Mouse (Mus musculus) hindbrain, embryonic 15.5 days (tissue): Measurements from ENCODE around the gene Hoxd1. TPM values are rescaled to one million over a fixed set of nuclear protein-coding genes. Genes with fewer than 3 reads are reported as not detected.
A peak's percentile ranks its signal among the peaks of the same experiment; 100 is the strongest.

ENCODE experiments used
- ATAC-seq: fragments of 200-750 bp; cut with Nextera tagmentation; 2 replicates; pipeline ENCODE4 v1.8.0; 2017; ENCODE audit warnings: low read depth, moderate number of reproducible peaks, moderate TSS enrichment; ENCODE audit not compliant: low FRiP score
- H3K27ac ChIP-seq: fragments of 300-500 bp; sonication (generic); replicated peaks from 2 replicates; pipeline ENCODE4 v1.5.1; 2015; ENCODE audit warnings: mild to moderate bottlenecking, inconsistent platforms
- H3K27me3 ChIP-seq: fragments of 300-500 bp; sonication (generic); 2 replicates; pipeline ENCODE4 v1.6.1; 2015; ENCODE audit warnings: control low read depth, inconsistent platforms
- H3K36me3 ChIP-seq: fragments of 300-500 bp; sonication (generic); 2 replicates; pipeline ENCODE4 v1.6.1; 2015; ENCODE audit warnings: control low read depth, inconsistent platforms
- H3K4me1 ChIP-seq: fragments of 300-500 bp; sonication (generic); replicated peaks from 2 replicates; pipeline ENCODE4 v1.6.1; 2015; ENCODE audit warnings: control low read depth, inconsistent platforms
- H3K4me2 ChIP-seq: fragments of 300-500 bp; sonication (generic); 2 replicates; pipeline ENCODE4 v1.6.1; 2015; ENCODE audit warnings: moderate library complexity, mild to moderate bottlenecking, inconsistent platforms
- H3K4me3 ChIP-seq: fragments of 300-500 bp; sonication (generic); 2 replicates; pipeline ENCODE4 v1.5.1; 2015; ENCODE audit warnings: mild to moderate bottlenecking, inconsistent platforms
- H3K9ac ChIP-seq: fragments of 300-500 bp; sonication (generic); 2 replicates; pipeline ENCODE4 v1.6.1; 2015; ENCODE audit warnings: inconsistent platforms
- H3K9me3 ChIP-seq: fragments of 300-500 bp; sonication (generic); 2 replicates; pipeline ENCODE4 v1.6.1; 2016; ENCODE audit warnings: control low read depth, inconsistent platforms
- WGBS: fragments of 180-500 bp; shearing (Covaris S2); methylation state at CpG from one replicate; pipeline ENCODE4 v1.1.7; 2015; 5-methylcytosine and 5-hydroxymethylcytosine counted together
- polyA plus RNA-seq: library from polyadenylated mRNA; unstranded; fragments of >200 nt; fragmentation: Nextera tagmentation; extraction: Ambion mirVana; gene quantifications from 2 replicates; pipeline ENCODE4 v1.2.1, GENCODE M21; 2015

The Hoxd1 gene
- polyA plus RNA-seq: 1.2 and 2.4 TPM in 2 replicates

DNA sequence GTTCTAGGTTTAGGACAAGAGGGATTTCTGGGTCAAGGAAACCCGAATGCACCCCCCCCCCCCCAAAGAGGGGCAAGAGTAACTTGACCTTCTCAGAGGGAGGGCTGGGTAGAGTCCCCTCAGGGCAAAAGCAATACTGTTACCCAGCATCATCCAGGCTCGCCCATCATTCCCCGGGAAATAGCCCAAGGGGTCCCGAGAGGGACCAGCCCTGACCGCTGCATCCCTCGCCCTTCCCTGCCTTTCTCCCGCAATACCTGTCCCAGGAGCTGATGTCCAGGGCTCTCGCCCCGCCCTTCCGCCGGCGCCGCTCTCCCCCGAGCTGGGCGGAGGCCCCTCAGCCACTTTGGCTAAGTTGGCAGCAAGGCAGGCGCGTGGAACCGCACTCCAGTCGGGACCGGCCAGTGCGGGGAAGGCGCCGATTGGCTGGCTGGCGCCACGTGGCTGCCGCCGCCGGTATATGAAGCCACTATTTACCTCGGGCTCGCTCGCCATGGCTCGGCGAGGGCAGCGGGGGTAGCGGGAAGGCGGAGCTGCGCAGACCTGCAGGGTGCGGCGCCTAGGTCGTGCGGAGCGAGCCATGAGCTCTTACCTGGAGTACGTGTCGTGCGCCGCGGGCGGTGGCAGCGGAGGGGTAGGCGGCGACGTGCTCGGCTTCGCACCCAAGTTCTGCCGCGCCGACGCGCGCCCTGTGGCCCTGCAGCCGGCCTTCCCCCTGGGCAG, at the start of gene Hoxd1:
Gene Hoxd1 (plus strand): TSS at position 459 of the 723 bp plus-strand sequence.
- Histone ChIP-seq H3K27ac (no peak within 1 kb of the TSS), H3K4me2 (peak within 1 kb of the TSS; percentile 96), H3K27me3 (peaks cover 73% of the 10 kb centered on the region), H3K36me3 (no peaks in the 10 kb centered on the region), H3K9me3 (no peaks in the 10 kb centered on the region), H3K9ac (peak within 1 kb of the TSS; percentile 16), H3K4me3 (peak within 1 kb of the TSS; percentile 52), H3K4me1 (peaks cover 18% of the 10 kb centered on the region)
- ATAC-seq: peak; percentile 75
- WGBS: under 1% methylated on average over 58 of the region's 61 CpGs

DNA sequence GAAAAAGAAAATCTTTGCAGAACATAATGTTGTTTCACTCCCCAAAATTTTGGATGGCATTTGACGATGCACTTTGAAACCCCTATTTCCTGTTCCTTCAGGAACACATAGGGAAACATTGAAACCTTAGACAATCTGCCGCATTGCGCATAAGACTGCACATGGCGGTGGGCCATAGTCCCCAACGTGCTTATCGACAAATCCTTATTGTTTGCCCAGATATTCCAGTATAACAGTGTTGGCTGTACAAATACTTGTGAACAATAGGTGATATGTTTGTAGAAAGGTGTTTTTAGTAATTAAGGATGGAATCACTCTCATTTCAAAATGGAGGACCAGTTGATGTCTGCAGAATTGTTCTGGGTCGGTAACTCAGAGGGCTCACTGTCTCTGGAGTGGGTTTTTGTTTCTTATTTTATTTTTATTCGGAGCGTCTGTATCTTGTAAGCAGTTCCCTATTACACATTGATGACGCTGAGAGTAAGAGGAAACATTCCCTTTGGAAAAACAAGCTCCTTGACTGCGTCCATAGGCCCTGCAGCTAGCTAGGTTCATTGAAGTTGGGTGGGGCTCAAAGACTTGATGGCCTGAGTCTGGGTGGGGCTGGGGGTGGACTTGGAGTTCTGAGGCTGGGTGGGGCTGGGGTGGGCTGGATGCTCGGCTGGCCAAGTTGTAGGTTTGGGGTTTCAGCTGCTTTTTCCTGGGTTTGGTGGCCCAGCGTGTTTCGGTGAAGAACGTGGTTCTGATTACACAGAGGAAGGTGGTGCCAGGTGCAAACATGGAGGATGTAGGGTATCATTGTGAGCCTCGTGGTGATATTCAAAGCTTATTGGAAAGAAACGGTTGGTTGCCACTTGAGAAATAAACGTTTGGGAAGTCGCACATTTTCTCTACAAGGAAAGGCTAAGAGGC, 49.3 kb upstream of the Hoxd1 start:
- H3K27me3 ChIP-seq: peaks cover 81% of the 10 kb centered on the region
- no peak for ATAC-seq
- H3K36me3 ChIP-seq: no peaks in the 10 kb centered on the region
- WGBS: 6% methylated on average over 19 of the region's 19 CpGs
- no peak overlapping the region; the same call in 1 of the 2 replicates for H3K27ac ChIP-seq
- H3K9ac ChIP-seq: no peak overlapping the region
- peak overlapping the region; percentile 34 for H3K4me3 ChIP-seq
- peaks cover 12% of the 10 kb centered on the region for H3K4me1 ChIP-seq
- no peaks in the 10 kb centered on the region for H3K9me3 ChIP-seq
- no peak overlapping the region for H3K4me2 ChIP-seq

- Histone ChIP-seq H3K4me2 (peak overlapping the region; percentile 66; the same call in 1 of the 2 replicates), H3K36me3 (no peaks in the 10 kb centered on the region), H3K9me3 (no peaks in the 10 kb centered on the region), H3K4me3 (peak overlapping the region; percentile 34), H3K27me3 (peaks cover 81% of the 10 kb centered on the region), H3K9ac (no peak overlapping the region), H3K4me1 (peaks cover 12% of the 10 kb centered on the region), H3K27ac (no peak overlapping the region; the same call in 1 of the 2 replicates)
- no peak for ATAC-seq
- WGBS: 6% methylated on average over 18 of the region's 18 CpGs
Measured at GRCm38 (mm10) chr2:74714156-74714789, 48.5 kb upstream of the Hoxd1 start.

- H3K9me3 ChIP-seq: no peaks in the 10 kb centered on the region
- 0 out of 2 replicates have a peak overlapping the region, but pooled peaks have one; percentile 34 for H3K4me3 ChIP-seq
- no peaks in the 10 kb centered on the region for H3K36me3 ChIP-seq
- H3K27me3 ChIP-seq: peaks cover 80% of the 10 kb centered on the region
- no peak; the same call in 1 of the 2 replicates for ATAC-seq
- H3K4me1 ChIP-seq: peaks cover 12% of the 10 kb centered on the region
- H3K4me2 ChIP-seq: peak overlapping the region; percentile 66
- WGBS: under 1% methylated on average over 14 of the region's 14 CpGs
- no peak overlapping the region for H3K9ac ChIP-seq
- no peak overlapping the region for H3K27ac ChIP-seq
Measured at GRCm38 (mm10) chr2:74714881-74715280, 47.9 kb upstream of the Hoxd1 start.

DNA sequence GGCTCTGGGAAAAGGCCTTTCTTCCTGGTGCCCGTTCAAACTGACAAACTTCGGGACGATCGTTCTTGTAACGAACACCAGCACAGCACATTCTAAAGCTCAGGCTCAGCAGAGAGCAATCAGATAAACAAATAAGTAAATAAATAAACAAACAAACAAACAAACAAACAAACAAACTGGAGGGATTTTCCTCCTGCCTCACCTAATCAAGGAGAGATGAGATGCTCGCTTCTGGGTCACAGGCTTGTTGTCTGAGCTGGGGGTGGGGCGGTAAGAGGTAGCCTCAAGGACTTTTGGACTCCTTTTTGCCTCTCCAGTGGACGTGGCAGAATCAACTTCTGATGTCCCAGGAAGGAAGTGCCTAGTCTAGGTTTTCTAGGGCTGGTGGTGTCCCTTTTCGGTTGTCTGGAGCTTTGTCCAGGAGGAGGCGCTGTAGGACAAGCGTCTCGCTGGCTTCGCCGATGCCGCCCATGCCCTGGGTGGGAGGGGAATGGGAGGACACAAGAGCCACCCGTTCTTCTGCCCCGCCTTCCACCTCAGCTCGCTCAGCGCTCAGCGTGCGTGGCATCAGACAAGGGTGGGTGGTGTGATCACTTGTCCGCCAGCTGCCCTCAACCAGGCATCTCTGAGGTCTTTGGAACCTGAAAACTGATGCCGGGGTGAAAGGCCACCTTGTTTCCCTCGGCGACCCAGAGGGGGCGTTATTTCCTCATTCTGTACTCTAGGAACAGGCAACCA, 47.1 kb upstream of the Hoxd1 start:
- H3K4me2 ChIP-seq: peak overlapping the region; percentile 66
- H3K9me3 ChIP-seq: no peaks in the 10 kb centered on the region
- 3% methylated on average over 26 of the region's 26 CpGs for WGBS
- H3K36me3 ChIP-seq: no peaks in the 10 kb centered on the region
- no peak overlapping the region for H3K27ac ChIP-seq
- H3K4me1 ChIP-seq: peaks cover 12% of the 10 kb centered on the region
- peak; percentile 76 for ATAC-seq
- H3K4me3 ChIP-seq: peak overlapping the region; percentile 37
- H3K27me3 ChIP-seq: peaks cover 78% of the 10 kb centered on the region
- H3K9ac ChIP-seq: no peak overlapping the region

DNA sequence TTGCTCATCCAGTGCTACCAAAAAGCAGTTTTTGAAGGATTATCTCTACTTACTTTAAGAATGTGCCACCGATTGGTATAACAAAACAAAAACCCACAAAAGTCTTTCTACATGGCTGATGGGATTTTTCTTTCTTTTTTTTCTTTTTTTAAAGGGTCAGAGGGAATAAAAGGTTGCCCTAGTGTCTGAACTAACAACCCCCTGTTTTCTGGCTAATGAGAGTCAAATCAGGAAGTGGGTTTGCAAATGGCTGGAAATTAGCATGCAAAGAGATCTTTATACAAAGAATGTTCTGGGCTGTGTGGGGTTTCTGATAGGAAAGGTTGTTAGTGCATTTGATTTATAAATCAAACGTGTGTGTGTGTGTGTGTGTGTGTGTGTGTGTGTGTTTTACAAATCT, 42.4 kb upstream of the Hoxd1 start:
- no peak overlapping the region for H3K4me2 ChIP-seq
- no peak overlapping the region for H3K4me3 ChIP-seq
- peaks cover 5% of the 10 kb centered on the region for H3K4me1 ChIP-seq
- H3K9ac ChIP-seq: no peak overlapping the region
- H3K27ac ChIP-seq: no peak overlapping the region
- peaks cover 84% of the 10 kb centered on the region for H3K27me3 ChIP-seq
- H3K9me3 ChIP-seq: no peaks in the 10 kb centered on the region
- 10% methylated on average over 2 of the region's 2 CpGs for WGBS
- H3K36me3 ChIP-seq: no peaks in the 10 kb centered on the region
- no peak for ATAC-seq

GRCm38 (mm10) chr2:74720955-74721491, 41.8 kb upstream of the Hoxd1 start:
- 0 out of 2 replicates have a peak overlapping the region, but pooled peaks have one; percentile 6 for H3K4me2 ChIP-seq
- H3K4me1 ChIP-seq: peaks cover under 1% of the 10 kb centered on the region
- WGBS: 17% methylated on average over 5 of the region's 5 CpGs
- no peak for ATAC-seq
- no peak overlapping the region for H3K9ac ChIP-seq
- H3K4me3 ChIP-seq: no peak overlapping the region
- peaks cover 79% of the 10 kb centered on the region for H3K27me3 ChIP-seq
- no peaks in the 10 kb centered on the region for H3K9me3 ChIP-seq
- H3K36me3 ChIP-seq: no peaks in the 10 kb centered on the region
- H3K27ac ChIP-seq: no peak overlapping the region

DNA sequence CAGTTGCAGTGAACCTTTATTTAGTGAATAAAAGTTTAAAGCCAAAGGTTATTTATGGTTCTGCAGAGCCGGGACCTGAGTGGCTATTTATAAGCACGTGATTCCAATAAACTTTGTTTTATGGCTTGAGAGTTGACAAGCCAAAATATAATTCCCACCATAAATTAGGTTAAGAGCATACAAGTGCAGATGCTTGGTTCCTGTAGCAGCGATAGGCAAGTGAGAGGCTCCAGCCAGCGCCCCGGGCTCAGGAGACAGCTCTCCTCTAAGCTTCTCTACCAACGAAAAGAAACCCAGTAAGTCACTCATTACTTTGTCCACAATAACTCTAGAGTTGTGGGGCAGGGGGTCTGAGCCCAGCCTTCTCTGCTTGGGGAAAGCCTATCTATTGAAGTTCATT, 40.9 kb upstream of the Hoxd1 start:
- WGBS: 13% methylated on average over 6 of the region's 6 CpGs
- Histone ChIP-seq H3K27me3 (peaks cover 79% of the 10 kb centered on the region), H3K9me3 (no peaks in the 10 kb centered on the region), H3K4me1 (peaks cover 9% of the 10 kb centered on the region), H3K27ac (no peak overlapping the region), H3K4me2 (0 out of 2 replicates have a peak overlapping the region, but pooled peaks have one; percentile 1), H3K36me3 (no peaks in the 10 kb centered on the region), H3K9ac (no peak overlapping the region), H3K4me3 (no peak overlapping the region)
- no peak for ATAC-seq

DNA sequence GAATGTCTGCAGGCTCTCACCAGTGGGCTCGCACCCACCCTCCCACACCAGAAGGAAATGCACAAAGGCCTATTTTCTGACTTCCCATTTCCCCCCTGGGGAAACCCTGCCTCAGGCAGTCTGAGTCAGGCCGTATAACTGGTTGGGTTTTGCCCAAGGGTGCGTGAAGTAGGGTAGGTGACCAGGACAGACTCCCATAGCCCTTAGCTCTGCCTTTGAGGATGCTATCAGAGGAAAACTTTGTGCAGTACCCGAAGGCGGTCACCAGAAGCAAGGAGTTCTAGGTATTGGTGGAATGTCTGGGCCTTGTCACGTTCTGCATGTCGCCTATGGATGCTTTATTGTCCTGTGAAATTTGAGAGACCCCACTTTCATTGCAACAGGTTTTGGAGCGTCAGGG, 39.8 kb upstream of the Hoxd1 start:
- peaks cover 75% of the 10 kb centered on the region for H3K27me3 ChIP-seq
- no peak overlapping the region for H3K27ac ChIP-seq

DNA sequence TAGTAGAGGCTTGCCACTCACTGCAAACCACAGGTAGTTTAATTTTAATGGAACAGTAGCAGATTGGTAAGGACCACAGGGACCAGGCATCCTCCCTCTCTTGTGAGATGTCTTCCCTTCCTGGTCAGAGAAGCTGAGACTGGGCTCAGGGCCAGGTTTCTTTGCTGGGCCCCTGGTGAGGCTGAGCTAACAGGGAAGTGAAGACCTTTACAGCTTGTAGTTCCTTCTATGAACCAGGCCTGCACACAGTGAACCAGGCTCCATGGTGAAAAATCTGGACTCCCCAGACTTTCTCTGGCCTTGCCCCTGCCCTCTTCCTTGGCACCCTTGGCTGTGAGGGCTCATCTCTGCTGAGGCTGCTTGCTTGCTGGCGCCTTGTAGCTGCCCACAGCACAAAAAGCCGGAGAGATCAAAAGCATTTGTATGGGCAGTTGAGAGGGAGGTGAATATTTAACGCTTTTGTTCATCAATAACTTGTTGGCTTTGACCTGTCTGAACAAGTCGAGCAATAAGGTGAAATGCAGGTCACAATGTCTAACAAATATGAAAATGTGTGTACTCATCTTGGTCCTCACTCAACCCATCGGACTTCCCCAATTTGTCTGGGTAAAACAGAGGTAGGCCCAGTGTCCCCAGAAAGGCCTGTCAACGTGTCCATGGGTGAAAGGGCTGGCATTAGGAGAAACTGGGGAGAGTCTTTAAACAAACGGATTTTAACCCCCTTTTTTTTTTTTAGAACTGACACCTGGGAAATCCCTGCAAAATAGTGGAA, 38.4 kb upstream of the Hoxd1 start:
- no peak for ATAC-seq
- Histone ChIP-seq H3K4me2 (peak overlapping the region; percentile 28), H3K4me3 (no peak overlapping the region), H3K36me3 (no peaks in the 10 kb centered on the region), H3K27ac (peak overlapping the region; percentile 56), H3K9ac (no peak overlapping the region), H3K4me1 (peaks cover 16% of the 10 kb centered on the region), H3K9me3 (no peaks in the 10 kb centered on the region), H3K27me3 (peaks cover 77% of the 10 kb centered on the region)
- 16% methylated on average over 7 of the region's 7 CpGs for WGBS

More for the DNA sequence above, 39.8 kb upstream of the Hoxd1 start:
- ATAC-seq: no peak
- Histone ChIP-seq H3K4me1 (peaks cover 16% of the 10 kb centered on the region), H3K36me3 (no peaks in the 10 kb centered on the region), H3K4me3 (peak overlapping the region; percentile 4; the same call in 1 of the 2 replicates), H3K4me2 (peak overlapping the region; percentile 28), H3K9ac (no peak overlapping the region), H3K9me3 (no peaks in the 10 kb centered on the region)
- 8% methylated on average over 8 of the region's 8 CpGs for WGBS
